Mouse (Mus musculus) right cerebral cortex, adult 2 months (tissue): ENCODE measurements around the gene Mylpf.
A peak's percentile ranks its signal among the peaks of the same experiment; 100 is the strongest.

Experiments used
- DNase-seq, 2 experiments: peaks; one replicate each; pipeline ENCODE4 v3.0.0; 2021 to 2022; ENCODE audit warnings: low spot score in 2 of 2

Mylpf gene

DNA sequence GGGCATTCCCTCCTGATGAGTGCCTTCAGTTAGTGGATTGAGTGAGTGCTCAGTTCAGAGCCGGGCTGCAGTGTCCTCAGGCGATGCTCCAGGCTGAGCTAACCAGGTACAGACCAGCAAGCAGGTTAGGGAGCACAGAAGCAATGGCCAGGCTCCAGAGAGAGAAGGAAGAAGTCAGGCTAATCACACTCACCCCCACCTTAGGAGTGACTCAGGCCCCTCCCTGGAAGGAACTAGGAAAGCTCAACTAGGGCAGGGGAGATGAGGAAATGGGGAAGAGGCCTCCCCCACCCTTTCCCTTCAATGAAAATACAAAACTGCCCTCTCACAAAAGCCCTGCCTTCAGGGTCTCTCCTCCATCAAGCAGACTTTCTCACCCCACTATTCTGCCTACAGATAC lies 2.1 kb upstream of the Mylpf start:
- DNase-seq, result no peak

DNA sequence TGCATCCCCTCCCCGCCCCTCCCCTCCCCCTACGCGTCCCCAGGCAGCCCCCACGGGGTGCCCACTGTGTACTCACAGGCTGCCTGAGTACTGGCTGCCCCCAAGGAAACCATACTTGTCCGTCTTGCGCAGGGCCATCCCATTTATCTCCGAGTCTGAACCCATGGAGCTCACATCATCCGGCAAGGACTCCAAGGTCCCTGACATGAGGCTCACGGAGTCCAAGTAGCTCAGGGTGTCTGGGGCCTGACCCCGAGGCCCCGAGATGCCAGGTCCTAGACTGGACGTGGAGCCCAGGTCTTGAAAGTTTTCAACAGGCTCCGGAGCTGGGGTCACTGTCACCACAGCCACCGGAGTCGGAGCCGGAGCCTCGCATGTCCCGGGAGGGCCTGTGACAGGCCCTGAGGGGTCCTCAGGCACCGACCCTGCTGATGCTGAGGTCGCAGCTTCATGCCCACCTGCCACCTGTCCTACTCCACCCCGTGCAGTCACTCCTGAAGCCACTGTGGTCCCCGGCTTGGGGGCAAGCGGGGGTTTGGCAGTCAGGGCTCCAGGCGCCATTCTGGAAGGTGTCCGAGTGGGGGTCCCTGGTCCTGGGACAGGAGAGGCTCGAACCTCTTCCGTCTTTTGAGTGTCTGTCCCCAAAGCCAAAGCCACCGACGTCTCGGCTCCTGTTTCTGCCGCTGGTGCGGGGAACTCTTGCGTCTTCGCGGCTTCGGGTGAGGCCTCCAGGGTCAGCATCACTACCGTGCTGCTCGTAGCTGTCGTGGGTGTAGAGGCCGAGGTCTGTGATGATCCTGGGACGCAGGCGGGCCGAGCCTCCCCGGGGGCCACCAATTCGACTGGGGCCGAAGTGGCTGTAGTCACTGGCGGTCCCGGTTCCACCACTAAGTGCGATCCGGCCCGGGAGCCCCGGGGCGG lies 1.1 kb upstream of the Mylpf start:
- no peak for DNase-seq

DNA sequence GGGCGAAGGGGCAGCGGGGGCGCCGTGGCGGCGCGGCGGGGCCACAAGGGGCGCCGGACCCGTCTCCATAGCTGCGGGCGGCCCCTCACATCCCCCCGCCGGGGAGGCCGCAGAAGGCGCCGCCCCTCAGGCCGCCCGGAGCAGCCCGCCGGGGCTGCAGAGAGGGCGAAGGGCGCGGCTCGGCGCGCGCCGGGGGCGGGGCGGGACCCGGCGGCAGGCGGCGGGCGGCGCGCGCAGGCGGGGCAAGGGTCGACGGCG lies 466 bp upstream of the Mylpf start, which contains the start of gene Tbc1d10b:
Gene Tbc1d10b, minus strand, starts transcription at position 174 of the 258 bp plus-strand sequence.
- peak in 1 of 2 experiments; percentile 37 for DNase-seq

DNA sequence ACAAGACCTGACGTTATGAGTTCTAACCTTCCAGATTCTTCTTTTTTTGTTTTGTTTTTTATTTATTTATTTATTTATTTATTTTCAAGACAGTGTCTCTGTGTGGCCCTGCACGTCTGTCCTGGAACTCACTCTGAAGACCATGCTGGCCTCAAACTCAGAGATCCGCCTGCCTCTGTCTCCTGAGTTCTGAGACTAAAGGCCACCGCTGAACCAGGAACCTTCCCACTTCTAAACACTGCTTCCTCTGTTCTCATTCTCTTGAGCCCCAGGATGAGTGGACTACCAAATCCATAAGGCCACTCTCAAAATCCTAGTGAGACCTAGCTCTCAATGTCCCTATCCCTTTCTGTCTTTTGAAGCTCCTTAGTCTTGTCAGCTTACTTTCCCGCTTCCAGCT lies 1.2 kb downstream of the Mylpf start:
- no peak for DNase-seq

DNA sequence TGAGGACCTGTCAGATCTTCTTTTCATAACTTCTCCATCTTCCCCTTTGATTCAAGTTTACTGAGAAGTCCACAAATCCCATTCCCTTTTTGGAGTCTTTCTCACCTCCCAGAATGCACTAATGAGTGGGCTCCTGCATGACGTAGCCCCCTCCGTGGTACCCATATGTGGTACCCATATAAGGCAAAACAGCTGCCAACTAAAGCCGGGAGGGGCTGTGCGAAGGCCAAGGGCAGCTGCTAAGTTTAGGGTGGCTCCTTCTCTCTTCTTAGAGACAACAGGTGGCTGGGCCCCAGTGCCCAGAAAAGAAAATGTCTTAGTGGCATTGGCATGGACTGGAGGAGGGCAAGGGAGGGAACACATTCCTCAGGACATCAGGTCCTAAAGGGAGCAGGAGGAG lies 1.6 kb downstream of the Mylpf start:
- DNase-seq, result no peak

DNA sequence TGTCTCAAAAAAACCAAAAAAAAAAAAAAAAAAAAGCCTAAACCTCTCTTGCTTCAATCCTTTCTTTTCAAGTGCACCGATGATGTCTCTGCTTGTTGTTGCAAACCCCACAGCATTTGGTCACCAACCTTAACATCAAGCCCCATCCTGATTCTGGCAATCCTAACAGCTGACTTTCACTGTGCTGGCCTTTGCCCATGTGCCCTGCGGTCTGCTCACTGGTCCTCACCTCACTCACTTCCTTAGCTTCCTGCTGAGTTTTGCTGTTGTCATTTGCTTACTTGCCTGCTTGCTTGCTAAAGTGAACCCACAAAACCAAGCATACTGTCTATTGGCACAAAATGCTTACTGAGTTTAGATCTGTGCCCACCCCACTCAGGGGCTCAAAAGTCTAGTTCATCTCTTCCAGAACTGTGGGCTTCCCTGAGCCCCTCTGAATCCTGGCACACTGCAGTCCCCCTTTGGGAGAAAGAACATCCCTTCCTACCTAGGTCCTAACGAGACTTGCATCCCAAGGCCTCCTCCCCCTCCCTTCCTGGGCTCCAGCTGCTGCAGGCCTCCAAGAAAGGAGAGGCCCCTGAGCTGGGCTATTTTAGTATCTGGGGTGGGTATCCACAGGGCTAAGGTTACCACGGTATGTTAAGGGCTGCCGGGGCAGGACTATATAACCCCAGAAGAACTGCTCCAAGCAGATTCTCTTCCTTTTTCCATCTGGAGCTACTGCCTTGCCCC lies 2.5 kb downstream of the Mylpf start:
- no peak for DNase-seq

DNA sequence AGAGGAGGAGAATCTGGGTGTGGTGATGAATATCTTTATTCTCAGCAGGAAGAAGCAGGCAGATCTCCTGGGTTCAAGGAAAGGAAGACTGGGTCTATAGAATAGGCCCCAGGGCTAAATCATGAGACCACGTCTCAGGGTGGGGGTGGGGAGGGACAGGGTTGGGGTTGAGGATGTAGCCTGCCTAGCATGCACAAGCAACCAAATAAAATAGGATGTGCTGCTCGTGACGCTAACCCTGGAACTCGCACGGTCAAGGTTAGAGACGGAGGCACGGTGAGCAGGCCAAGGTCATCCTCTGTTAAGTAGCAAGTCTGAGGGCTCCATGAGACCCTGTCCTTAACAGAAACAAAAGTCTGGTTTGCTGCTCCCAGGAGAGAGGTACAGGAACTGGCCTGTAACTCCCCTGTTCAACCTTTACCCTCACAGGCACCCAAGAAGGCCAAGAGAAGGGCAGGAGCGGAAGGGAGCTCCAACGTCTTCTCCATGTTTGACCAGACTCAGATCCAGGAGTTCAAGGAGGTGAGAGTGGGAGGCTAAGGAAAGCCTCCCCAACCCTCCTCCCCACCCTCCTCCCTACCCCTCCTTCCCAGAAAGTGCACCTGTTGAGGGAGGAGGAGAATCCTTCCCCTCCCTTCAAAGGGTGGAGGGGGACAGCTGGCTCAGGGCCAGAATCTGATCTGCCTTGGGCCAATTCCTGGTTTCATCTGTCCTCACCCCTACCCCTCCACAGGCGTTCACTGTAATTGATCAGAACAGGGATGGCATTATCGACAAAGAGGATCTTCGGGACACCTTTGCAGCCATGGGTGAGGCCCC lies 4.0 kb downstream of the Mylpf start:
- DNase-seq, result no peak

DNA sequence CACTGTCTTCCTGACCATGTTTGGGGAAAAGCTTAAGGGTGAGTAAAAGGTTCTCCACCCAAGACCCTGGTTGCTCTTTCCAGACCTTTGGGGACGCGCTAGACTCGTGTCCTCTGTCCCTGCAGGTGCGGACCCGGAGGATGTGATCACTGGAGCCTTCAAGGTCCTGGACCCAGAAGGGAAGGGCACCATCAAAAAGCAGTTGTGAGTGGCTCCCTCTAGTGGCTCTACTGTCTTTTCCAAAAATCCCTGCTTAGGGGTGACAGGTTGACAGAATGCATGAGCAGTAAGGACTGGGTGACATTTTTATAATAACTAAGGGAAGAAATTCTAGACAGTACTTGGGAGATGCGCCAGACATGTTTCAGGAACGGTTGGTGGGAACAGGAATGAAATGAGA lies 4.8 kb downstream of the Mylpf start:
- DNase-seq, result no peak

DNA sequence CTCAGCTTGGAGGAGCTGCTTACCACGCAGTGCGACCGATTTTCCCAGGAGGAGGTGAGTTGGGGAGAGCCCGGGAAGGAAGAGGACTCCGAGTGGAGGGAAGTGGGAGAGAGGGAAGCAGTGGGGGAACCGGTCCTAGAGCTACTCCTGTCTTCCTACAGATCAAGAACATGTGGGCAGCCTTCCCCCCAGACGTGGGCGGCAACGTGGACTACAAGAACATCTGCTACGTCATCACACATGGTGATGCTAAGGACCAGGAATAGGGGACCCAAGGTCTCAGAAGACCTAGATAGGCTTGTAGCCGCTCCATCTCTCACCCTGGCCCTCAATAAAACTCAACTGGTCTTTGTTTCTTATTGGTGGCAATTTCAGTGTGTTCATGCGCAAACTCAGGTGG lies 5.2 kb downstream of the Mylpf start:
- DNase-seq, result no peak

DNA sequence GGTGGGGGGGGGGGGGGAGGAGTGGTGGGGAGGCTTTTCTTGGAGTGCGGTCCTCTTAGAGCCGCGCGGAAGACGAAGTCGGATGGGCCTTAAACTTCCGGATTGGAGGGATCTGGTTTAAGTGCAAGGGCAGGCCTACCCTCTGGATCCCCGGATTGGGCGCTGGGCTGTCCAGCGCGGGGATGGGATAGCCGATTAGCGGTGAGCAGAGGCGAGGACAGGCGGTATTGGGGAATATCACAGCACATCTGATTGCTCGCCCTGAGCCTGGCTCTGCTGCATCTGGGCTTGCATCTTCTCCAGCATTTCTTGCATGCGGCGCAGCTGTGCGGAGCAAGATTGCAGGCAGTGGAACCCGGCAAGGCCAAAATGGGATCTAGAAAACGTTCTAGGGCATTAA lies 5.8 kb downstream of the Mylpf start:
- DNase-seq, result no peak

DNA sequence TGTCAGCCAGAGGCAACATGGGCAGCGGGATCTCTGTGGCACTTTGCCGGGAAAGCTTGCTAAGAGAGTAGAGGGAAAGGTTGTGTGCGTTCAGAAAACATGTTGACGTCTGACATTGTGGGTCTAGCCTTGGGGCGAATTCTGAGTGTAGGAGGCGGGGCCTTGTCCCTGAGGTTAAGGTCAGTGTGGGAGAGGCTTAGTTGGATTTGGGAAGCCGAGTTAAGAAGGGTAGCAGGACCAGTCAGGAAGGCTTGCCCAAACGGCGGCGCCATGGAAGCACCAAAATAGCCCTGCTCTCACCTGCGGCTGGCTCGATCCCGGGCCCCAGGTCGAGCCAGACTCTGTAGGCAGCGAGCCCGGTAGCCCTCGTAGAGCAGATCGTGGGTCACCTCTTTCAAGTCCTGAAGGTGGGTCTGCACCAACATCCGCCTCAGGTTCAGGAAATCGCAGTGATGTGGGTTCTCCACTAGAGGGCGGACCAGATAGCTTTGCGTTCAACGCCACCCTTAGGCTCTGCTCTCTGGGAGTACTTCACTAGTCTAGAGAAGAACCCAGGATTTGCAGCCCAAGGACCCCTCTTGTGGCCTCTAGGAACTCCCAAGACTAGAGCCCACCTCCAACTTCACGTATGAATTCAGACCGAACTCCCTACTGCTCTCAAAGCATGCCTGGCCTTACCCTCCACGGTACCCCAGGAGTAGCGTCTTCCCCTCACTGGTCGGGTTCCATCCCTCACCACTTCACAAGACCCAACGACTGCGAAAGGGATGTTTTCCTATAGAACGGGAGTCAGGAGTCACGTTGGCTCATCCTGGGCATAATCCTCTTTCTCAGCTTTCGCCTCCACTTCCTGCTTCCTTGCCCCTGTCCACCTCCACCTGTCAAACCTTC lies 6.5 kb downstream of the Mylpf start:
- peak; percentile 47 to 57 for DNase-seq

DNA sequence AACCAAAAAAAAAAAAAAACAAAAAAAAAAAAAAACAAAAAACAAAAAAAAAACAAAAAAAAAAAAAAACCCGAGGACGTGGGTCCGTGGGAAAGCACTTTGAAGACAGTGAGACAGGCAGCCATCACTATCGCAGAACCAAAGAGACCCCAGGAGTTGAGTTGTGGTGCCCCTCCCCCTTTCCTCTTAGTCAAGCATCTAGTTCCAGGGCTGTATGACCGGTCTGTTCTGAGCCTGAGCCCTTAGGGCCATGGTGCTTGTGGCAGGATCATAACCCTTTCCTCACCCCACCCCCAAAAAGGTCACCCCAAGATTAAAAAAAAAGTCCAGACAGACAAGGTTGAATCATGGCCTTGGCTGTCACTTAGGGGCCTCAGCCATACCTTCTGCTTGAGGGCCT lies 7.6 kb downstream of the Mylpf start:
- DNase-seq, result no peak

DNA sequence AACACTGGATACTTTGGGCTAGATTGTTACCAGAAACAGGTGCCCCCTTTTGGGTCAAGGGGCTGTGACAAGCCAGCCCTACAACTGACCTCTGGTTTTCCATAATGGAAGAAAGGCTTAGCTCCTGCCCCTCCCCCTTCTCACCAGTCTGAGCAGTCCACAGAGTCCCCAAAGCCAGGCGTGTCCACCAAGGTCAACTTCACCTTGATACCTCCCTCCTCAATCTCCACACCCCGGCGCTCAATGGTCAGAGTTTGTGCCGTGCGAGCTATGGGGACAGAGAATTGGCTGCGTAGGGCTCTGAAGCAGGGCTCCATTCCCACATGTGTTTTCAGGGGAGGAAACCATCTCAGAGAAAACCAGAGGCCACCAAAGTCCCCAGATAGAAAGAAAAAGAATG lies 8.8 kb downstream of the Mylpf start:
- DNase-seq, result no peak

DNA sequence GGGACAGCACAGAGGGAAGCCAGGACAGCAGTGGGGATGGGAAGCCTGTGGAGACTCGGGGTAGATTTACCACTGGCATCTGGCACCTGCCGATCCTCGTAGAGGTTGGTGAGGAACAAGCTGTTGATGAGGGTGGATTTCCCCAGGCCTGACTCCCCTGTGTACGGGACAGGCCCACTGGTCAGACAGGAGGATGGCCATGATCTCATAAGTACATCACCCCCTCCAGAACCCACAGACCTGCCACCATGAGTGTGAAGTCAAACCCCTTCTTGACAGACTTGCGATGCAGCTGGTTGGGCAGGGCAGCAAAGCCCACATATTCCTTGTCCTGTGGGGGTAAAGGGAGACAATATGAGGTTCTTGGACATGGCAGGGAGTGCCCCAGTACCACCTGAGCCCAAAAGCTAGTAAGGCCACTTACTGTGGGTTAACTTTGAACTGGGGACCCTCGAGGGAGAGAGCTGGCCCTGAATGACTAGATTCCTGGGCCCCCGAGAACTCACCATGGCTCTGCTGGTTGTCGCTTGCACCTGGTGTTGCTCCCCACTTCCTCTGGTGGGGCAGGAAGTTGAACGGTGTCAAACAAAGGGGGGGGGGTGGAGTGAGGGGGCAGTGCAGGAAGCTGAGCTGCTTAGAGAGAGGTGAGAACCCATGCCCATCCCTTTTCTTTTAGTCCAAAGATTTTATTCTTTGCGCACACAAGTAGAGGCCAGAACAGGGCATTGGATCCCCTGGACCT lies 9.4 kb downstream of the Mylpf start:
- DNase-seq, result no peak

DNA sequence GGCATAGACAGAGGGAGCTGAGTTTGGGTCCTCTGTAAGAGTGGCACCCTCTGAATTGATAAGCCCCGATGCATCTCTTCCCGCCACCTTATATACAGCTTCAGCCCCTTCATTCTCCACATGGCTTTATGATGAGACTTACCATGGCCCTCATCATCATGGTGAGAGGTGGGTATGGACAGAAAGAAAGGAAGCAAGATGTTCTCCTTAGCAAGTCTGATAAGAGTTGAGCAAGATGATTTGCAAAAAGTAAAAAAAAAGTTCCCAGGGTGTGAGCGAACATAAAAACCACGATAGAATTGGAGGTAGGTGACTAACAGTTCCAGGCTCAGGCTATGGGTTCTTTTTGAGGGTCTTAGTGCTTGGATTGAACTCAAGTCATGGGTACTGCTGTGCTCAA lies 10.0 kb downstream of the Mylpf start:
- no peak for DNase-seq

DNA sequence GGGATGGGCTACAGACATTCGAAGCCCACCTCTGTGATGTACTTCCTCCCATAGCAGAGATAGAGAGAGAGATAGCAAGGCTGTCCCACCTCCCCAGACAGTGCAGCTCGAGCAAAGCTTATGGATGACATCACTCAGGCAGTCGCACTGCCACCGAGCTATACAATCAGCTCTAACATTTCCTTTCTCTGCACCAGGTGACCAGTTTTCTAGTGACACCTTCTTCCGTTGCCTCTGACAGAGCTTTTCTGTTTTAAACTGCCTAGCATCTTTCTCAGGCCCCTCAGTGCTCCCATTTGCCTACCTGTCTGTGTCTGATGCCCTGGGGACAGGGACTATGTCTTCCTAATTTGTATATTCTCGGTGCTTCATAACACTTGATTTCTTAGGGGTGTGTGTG lies 11.8 kb downstream of the Mylpf start:
- DNase-seq, result no peak

DNA sequence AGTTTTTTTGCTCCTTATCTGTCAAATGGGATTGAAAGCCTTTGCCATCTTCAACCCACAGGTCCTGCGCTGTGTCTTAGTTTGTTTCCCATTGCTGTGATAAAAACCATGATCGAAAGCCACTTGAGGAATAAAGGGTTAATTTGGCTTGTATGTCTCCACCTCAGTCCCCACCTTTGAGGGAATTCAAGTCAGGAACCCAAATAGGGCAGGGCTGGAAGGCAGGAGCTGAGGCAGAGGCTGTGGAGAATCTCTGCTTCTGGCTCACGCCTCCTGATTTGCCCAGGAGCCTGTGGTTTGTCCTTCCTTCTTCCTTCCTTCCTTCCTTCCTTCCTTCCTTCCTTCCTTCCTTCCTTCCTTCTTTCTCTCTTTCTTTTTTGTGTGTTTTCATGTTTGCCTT lies 14.4 kb downstream of the Mylpf start:
- no peak for DNase-seq

DNA sequence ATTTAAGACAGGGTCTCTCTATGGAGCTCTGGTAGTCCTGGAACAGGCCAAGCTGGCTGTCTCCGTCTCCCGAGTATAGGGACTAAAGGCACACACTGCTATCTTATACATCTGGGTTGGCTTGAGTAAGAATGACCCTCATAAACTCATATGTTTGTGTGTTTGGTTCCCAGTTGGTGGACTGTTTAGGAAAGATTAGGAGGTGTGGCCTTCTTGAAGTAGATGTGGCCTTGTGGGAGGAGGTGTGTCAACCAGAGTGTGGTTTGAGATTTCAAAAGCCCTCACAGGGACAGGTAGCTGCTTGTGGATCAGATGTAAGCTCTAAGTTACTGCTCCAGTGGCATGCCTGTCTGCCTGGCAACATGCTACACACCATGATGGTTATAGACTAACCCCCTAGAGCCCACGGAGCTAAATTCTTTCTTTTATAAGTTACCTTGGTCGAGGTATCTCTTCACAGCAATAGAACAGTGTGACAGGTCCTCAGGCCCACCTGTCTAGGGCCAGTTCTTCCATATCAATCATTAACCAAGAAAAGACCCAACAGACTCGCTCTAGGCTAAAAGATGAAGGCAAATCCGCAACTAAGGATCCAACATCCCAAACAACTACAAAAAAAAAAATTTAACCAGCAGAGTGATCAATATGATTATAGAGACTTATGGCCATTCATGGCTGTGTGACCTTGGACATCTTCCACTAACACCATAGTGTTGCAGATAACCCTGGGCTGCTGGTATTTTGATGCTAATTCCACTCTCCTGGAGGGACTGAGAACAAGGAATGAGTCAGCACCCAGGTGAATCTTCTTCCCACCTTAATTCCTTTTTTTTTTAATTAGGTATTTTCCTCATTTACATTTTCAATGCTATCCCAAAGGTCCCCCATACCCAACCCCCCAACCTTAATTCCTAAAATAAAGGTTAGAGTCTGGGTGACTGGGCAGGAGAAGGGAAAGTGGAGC lies 15.1 kb downstream of the Mylpf start:
- DNase-seq, result no peak

DNA sequence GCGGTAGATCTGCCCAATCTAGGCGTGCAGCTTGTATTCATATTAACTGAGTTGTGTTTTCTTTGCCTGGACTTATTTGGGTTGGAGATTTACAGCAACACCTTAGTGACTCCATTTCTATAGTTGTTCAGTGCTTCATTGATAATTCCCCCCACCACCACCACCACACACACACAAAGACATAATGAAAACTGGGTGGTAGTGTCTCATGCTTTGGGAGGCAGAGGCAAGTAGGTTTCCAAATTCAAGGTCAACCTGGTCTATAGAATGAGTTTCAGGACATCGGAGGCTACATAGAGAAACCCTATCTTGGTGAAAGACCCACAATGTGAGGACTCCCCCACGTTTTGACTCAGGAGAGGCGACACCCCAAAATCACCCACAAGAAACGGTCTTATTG lies 15.9 kb downstream of the Mylpf start:
- DNase-seq, result no peak
